Mouse (Mus musculus): ENCODE measurements at regions not wholly inside any gene's neighbourhood (a gene's known extent, or its start where the extent isn't known, plus 50 kb on each side); places are given as distances from the start of the nearest gene placed in this dataset.
A peak's percentile ranks its signal among the peaks of the same experiment; 100 is the strongest.

DNA sequence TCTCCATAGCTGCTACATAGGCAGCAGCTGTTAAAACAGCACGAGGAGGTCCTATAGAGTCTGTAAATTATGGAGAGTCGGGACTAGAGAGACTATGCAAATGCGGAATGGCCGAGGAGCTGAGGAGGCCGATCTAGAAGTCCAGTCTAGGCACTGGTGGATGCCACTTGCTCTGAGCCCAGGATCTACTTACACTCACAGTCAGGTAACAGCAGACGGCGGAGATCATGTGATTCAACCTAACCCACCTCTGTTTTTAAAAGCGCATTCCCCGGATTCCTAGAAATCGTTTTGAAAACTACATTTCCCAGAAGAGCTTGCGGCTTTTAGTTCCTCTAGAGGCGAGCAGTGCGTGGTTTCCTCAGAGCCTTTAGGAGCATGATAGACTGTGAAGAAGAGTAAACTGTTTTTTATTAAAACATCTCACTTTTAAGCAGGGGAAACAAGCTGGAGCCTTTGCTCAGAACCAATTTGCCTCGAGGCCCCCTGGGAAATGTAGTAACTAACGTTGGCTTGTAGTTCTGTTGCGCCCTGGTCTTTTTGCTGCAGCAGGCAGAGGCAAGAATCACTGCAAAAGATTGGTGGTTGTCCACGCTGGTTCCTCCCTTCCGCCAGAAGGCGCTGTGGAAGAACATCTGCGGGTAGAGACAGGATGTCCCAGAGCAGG lies 68.6 kb upstream of the Chd6 start:
- Histone ChIP-seq H3K4me1 (ENCODE audit: insufficient read depth) (0 out of 2 replicates have a peak, but pooled peaks cover 3% of the 10 kb centered on the region), H3K4me2 (peak overlapping the region; percentile 55), H3K9ac (peak overlapping the region; percentile 22), H3K27ac (ENCODE audit: low read depth) (peak overlapping the region; percentile 78), H3K4me3 (ENCODE audit: low read depth, low read length) (peak overlapping the region; percentile 36), H3K27me3 (ENCODE audit: insufficient read depth, low read length) (no peaks in the 10 kb centered on the region), H3K36me3 (ENCODE audit: insufficient read depth) (no peaks in the 10 kb centered on the region), H3K9me3 (ENCODE audit: low read depth, low read length) (no peaks in the 10 kb centered on the region)
- WGBS = 2% methylated on average over 20 of the region's 20 CpGs
- TF ChIP-seq CTCF (IDR thresholded peaks at IDR 0.05; ENCODE audit: low read depth) = peak; percentile 75
- peak; percentile 91 for ATAC-seq (ENCODE audit: insufficient read depth)
- DNase-seq = peak; percentile 87

DNA sequence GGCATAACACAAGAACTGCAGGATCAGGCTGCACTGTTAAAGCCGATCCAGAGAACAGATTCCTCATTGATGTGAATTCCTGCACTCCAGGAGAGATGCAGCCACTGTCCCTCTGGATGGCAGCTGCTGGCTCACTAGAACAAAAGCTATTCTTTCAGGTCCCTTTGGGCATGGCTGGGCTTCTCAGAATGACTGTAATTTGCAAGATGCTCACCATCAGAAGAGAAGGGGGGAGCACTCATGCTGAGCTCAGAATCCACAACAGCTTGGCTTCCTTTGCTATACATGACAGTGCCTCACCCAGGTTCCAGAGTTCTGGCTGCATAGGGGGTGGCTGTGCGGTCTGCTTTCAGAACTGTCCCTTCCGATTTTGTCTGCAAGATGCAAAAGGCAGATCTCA lies 57.8 kb upstream of the Chd6 start:
- Histone ChIP-seq H3K4me1 (ENCODE audit: insufficient read depth) (no peaks in the 10 kb centered on the region), H3K27me3 (ENCODE audit: insufficient read depth, low read length) (no peaks in the 10 kb centered on the region), H3K36me3 (ENCODE audit: insufficient read depth) (no peaks in the 10 kb centered on the region), H3K4me3 (ENCODE audit: low read depth, low read length) (no peak overlapping the region), H3K9me3 (ENCODE audit: low read depth, low read length) (no peaks in the 10 kb centered on the region), H3K4me2 (no peak overlapping the region), H3K9ac (no peak overlapping the region), H3K27ac (ENCODE audit: low read depth) (no peak overlapping the region)
- ATAC-seq (ENCODE audit: insufficient read depth) (no peak), DNase-seq (no peak)
- TF ChIP-seq CTCF (IDR thresholded peaks at IDR 0.05; ENCODE audit: low read depth) = no peak
- 35% methylated on average over 3 of the region's 3 CpGs for WGBS

DNA sequence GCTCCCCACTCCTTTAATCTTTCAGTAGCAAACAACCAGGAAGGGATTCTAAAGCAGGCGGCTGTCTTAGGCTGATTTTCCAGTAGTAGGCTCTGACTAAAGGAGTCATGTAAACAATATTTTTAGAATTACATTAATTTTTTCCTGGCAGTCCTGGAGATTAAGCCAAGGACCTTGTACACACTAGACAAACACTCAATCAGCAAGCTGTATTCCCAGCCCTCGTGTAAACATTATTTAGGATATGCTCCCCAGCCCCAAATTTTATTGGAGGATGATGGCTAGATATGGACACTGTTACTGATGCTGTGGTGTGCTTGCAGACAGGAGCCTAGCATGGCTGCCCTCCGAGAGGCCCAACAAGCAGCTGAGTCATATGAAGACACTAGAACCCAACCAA lies 56.6 kb upstream of the Chd6 start:
- peak; percentile 85 for ATAC-seq (ENCODE audit: insufficient read depth)
- Histone ChIP-seq H3K27me3 (ENCODE audit: insufficient read depth, low read length) (no peaks in the 10 kb centered on the region), H3K4me2 (no peak overlapping the region), H3K36me3 (ENCODE audit: insufficient read depth) (no peaks in the 10 kb centered on the region), H3K9me3 (ENCODE audit: low read depth, low read length) (no peaks in the 10 kb centered on the region), H3K4me3 (ENCODE audit: low read depth, low read length) (no peak overlapping the region), H3K9ac (no peak overlapping the region), H3K27ac (ENCODE audit: low read depth) (no peak overlapping the region; the same call in 1 of the 2 replicates), H3K4me1 (ENCODE audit: insufficient read depth) (no peaks in the 10 kb centered on the region)
- no peak for TF ChIP-seq CTCF (IDR thresholded peaks at IDR 0.05; ENCODE audit: low read depth)
- 41% methylated on average over 3 of the region's 3 CpGs for WGBS
- peak; percentile 61 for DNase-seq

DNA sequence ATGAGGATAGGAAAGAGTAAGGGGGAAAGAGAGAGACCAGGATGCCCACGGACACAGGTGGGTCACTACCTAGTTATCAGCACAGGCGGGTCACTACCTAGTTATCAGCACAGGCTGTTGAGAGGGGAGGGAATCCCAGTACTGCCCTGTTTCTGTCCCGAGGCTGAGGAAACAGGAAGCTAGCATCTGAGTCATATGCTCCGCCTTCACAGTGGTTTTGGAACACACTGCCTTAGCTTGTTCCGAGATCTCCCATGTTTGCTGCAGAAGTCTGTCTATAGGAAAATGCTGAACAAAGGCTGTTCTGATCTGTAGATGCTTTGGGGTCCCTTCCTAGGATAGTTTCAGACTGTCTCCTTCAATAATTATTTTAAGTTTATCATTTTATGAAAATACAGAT lies 55.4 kb upstream of the Chd6 start:
- no peaks in the 10 kb centered on the region for H3K4me1 ChIP-seq (ENCODE audit: insufficient read depth)
- no peak overlapping the region for H3K9ac ChIP-seq
- H3K27ac ChIP-seq (ENCODE audit: low read depth) = no peak overlapping the region
- H3K36me3 ChIP-seq (ENCODE audit: insufficient read depth) = no peaks in the 10 kb centered on the region
- H3K9me3 ChIP-seq (ENCODE audit: low read depth, low read length) = no peaks in the 10 kb centered on the region
- WGBS = 53% methylated on average over 5 of the region's 5 CpGs
- no peak for DNase-seq
- no peaks in the 10 kb centered on the region for H3K27me3 ChIP-seq (ENCODE audit: insufficient read depth, low read length)
- H3K4me3 ChIP-seq (ENCODE audit: low read depth, low read length) = no peak overlapping the region
- no peak for ATAC-seq (ENCODE audit: insufficient read depth)
- no peak overlapping the region for H3K4me2 ChIP-seq
- TF ChIP-seq CTCF (IDR thresholded peaks at IDR 0.05; ENCODE audit: low read depth) = no peak
